Mouse (Mus musculus) embryo, embryonic 11.5 days (tissue): Measurements from ENCODE around the gene Tex2.
"Not testable (repeated sequence)": the region's sequence is repeated elsewhere in the genome, so short reads cannot be mapped to it uniquely, and the experiment has no call there.

ENCODE experiments used
- DNase-seq: peaks from one replicate; pipeline ENCODE4 v3.0.0-alpha.2; 2012; ENCODE audit warnings: low read depth, low spot score

The Tex2 gene

GRCm38 (mm10) chr11:106618768-106619167, 5.5 kb upstream of the Tex2 start:
- DNase-seq = not testable (repeated sequence)

GRCm38 (mm10) chr11:106617821-106618580, 4.8 kb upstream of the Tex2 start:
- no peak for DNase-seq

- DNase-seq = no peak
These were observed 2.3 kb upstream of the Tex2 start for GRCm38 (mm10) chr11:106615561-106615960.

GRCm38 (mm10) chr11:106614339-106614645, 1.1 kb upstream of the Tex2 start:
- no peak for DNase-seq

- DNase-seq = no peak
These were observed 565 bp upstream of the Tex2 start for GRCm38 (mm10) chr11:106613638-106614338.

GRCm38 (mm10) chr11:106612209-106612960, 838 bp downstream of the Tex2 start:
- no peak for DNase-seq

GRCm38 (mm10) chr11:106609731-106610130, 3.5 kb downstream of the Tex2 start:
- no peak for DNase-seq

DNA sequence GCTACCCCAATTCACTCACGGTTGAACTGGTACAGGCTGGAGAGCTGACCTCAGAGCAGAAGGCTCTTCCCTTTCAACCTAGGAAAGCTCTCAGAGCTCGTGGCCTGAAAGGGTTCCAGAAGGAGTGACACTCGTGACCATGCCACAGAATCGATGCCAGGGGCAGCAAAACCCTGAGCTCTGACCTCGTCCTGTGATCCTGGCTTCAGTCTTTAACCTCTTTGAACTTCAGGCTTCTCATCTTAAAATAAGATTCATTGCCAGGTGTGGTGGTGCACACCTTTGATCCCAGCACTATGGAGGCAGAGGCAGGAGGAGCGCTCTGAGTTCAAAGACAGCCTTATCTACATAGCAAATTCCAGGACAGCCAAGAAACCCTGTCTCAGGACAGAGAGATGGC, 5.9 kb downstream of the Tex2 start:
- DNase-seq = no peak

GRCm38 (mm10) chr11:106606042-106606441, 7.2 kb downstream of the Tex2 start:
- no peak for DNase-seq

- no peak for DNase-seq
These were observed 10.0 kb downstream of the Tex2 start for GRCm38 (mm10) chr11:106603230-106603629.

DNA sequence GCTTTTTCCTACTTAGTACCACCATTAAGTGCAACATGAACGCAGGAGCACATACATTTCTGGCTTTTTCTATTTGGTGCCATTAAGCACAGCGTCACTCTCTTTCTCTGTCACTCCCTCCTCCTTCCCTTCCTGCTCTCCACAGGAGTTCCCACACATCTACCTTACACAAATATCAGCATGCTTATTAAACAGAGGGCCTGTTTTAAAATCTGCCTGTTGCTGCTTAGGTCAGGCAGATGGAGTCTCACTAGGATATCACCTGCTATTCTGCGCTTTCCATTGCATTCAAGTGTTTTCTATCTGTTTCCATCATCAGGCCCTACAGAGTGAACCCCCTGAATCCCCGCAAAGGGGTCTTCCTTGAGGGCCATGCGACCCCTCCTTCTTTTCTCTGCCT, 13.1 kb downstream of the Tex2 start:
- DNase-seq = no peak

DNA sequence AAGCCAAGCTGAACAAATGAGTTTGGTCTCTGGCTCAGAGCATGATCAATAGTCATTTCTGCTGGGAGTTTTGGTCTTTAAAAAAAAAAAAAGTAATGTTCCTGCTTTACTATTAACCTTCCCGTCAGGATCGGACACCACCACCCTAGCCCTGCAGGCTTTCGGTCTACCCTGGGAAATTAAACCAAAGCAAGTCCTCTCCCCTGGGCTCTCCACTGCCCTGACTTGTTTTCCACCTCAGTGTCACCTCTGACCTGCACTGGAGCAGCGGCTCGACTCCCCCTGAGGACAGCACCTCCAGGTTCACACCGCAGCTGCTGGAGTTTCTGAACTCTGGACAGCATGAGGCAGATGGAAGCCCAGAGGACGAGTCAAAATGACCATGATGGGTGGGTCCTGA, 13.9 kb downstream of the Tex2 start:
- DNase-seq = no peak

DNA sequence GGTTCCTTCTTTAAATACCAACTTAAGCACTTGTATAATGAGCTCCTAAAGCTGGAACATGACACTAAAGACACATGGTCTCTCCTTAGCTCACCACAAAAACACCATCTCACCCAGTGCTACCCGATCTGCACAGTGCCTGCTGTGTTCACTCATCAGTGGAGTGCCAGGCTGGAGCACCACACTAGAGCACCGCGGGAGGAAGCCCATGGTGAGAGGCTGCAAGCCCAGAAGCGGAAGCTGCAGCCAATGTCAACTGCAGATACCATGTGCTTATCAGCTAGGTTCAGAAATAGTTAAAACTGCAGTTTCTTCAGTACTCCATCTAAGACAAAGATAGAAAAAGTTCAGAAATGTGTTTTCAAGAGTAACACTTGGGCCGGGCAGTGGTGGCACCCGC, 14.9 kb downstream of the Tex2 start:
- DNase-seq = no peak

DNA sequence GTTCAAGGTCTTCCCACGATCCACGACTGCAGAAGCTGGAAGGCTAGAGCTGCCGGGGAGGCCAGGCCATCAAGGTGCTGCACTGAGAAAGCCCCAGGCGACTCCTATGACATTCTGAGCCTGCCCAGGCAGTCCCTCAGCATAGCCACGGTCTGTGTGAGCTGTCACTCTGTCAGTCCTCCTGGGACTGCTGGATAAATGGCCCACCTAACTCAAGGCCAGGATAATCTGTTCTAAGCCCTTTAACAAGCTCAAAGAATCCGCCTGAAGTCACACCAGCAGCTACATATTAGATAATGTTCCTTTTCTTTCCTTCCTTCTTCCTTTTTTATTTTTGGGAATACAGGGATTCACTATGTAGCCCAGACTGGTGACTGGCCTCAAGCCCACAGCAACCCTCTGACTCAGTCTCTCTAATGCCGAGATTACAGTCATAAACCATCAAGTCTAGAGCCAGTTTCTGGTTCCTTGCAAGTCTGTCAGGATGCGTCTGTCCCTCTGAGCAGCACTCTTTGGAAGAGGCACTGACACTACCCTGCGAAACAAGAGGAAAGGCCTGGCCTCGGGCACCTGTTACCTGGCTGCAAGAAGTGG, 15.4 kb downstream of the Tex2 start:
- no peak for DNase-seq

DNA sequence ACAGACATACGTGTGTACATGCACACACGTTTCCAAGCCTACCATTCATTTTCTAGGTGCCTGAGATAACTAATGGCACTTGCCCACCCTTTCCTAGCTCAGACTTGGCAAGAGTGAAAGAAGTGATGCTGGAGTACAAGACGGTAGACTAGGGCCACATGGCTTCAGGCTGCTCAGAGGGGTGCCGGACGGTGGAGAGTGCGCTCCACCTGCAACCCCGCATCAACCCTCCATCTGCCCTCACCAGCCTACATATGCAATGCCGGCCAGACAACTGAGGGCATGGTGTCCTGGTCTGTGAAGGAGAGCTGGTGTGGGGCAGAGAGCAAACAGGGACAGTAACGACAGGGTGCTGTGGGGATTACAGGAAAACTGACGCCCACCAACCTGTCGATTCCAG, 22.0 kb downstream of the Tex2 start:
- no peak for DNase-seq

GRCm38 (mm10) chr11:106590143-106590542, 23.1 kb downstream of the Tex2 start:
- no peak for DNase-seq

- no peak for DNase-seq
These were observed 24.4 kb downstream of the Tex2 start for GRCm38 (mm10) chr11:106588781-106589180.

DNA sequence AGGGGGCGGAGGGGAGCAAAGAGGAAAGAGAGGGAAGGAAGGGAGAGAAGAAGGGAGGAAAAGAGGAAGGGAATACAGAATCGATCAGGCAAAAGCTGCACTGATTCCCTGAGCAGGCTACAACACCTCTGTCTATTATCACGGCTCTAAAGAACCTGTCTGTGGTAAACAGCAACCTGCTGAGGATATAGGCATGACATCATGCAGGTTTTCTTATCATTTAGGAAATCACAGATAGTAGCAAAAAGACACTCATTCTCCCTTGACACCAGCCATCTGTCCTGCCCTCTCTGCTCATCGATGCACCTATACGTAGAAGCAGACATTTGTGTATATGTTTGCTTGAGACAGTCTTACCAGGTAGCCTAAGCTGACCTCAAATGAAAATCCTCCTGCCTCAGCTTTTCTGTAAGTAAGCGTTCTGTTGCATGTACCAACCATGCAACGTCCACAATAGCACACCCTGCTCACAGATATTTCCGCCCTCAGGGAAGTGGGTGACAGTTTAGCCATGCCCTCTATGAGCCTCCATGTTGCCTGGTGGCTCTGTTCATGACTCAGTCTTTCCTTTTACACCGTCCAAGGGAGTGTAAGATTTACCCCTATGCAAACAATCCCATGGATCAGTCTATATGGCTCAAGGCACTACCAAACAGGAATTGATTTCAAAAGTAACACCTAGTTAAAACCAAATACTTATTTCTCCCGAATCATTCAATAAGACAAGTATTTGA, 25.3 kb downstream of the Tex2 start:
- no peak for DNase-seq

DNA sequence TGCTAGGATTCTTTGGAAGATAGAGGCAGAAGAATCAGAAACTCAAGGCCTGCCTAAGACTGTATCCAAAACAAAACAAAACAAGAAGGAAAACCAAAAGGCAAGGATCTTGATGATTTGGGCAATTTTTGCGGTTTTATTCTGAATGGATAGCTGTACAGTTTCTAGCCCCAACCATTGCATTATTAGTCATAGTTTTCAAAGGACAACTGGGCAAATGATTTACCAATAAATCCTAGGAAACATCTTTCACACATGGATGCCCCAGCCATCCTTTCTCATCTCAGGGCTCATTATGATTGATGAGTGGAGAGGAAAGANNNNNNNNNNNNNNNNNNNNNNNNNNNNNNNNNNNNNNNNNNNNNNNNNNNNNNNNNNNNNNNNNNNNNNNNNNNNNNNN, 29.4 kb downstream of the Tex2 start:
- no peak for DNase-seq

- DNase-seq = no peak
These were observed 31.9 kb downstream of the Tex2 start for GRCm38 (mm10) chr11:106581357-106581756.

DNA sequence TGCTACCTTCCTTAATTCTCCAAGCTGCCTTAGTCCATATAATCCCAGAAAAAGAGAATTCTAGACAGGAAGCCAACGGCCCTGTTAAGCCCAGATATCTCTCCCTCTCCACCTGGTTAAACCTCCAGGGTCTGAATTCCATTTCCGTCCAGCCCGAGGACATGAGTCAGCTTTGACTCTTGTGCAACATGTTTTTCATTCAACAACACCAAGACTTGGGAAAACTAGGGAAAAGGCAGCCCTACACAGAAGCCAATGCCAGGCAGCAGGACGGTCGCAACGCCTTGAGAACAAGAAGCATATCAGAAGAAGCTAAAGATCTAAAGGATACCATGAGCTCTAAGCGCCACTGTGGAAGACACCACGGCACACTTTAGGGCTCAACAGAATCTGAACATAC, 32.8 kb downstream of the Tex2 start:
- no peak for DNase-seq

DNA sequence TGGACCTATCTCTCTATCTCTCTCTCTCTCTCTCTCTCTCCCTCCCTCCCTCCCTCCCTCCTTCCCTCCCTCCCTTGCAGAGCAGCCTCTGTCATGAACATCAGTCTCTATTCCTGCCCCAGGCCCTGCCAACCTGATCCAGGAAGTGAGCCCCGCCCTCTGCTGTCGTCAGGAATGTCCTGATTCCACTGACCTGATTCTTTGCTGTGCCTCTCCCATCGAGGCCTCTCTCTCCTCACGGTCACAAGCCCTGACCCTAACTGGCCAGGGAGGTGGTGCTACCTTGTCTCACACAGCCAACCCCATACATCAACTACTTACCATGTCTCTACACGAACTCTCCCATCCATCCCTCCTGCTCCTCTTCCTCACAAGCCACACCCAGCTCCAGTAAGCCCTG, 33.3 kb downstream of the Tex2 start:
- no peak for DNase-seq
